In genomic region chr14:54781610-54782365, GRCm38 (mm10) we compare ENCODE assay signal across 8 mouse cellular contexts. TPM values are rescaled to one million over a fixed set of nuclear protein-coding genes. Genes with fewer than 3 reads are reported as not detected.
DNase-seq lines count a peak whose midpoint lies in the region; ATAC-seq and TF ChIP-seq lines count a peak whose summit lies in the region.

Gene Slc7a8, minus strand, starts transcription at chr14:54781946.

- peak within 1 kb of the TSS; percentile 67 for H3K27ac ChIP-seq in hindbrain, embryonic 14.5 days
- peak within 1 kb of the TSS; percentile 86 for H3K27ac ChIP-seq in left cerebral cortex, adult 2 months
- peak within 1 kb of the TSS; percentile 72 for H3K27ac ChIP-seq in macrophage

- intact Hi-C loops in left cerebral cortex, adult 2 months (cut with DNase I): loop anchor here (1.0 kb wide), 1 partner anchor 52 kb away; no protein-coding TSS in a partner anchor

- DNase-seq in Muller cell, postnatal 12 days (ENCODE audit: inconsistent ontology term): peak; percentile 66
- DNase-seq in cerebellum, postnatal 14 days: peak; percentile 87 to 91
- peak; percentile 71 for DNase-seq in gastrocnemius, adult 18-20 months (ENCODE audit: low spot score)
- DNase-seq in hindbrain, embryonic 14.5 days (ENCODE audit: low spot score): peak; percentile 72
- peak; percentile 81 to 86 for DNase-seq in left cerebral cortex, adult 2 months (ENCODE audit: extremely low spot score in 1 of 2, low spot score in 2 of 2)
- peak; percentile 80 to 83 for DNase-seq in right cerebral cortex, adult 2 months (ENCODE audit: low spot score in 2 of 2)
- peak; percentile 54 to 71 for DNase-seq in urinary bladder, postnatal 36 days (ENCODE audit: low spot score in 2 of 2)

- peaks cover 48% of the 10 kb centered on the region for H3K79me2 ChIP-seq in macrophage (ENCODE audit: inconsistent target)

- H3K9me3 ChIP-seq in hindbrain, embryonic 14.5 days (ENCODE audit: control insufficient read depth, low read length): no peaks in the 10 kb centered on the region

- H3K9ac ChIP-seq in hindbrain, embryonic 14.5 days: peak within 1 kb of the TSS; percentile 58

- WGBS in hindbrain, embryonic 14.5 days: 1% methylated on average over 37 of the region's 37 CpGs
- WGBS in macrophage (ENCODE audit: missing documents): 5% methylated on average over 37 of the region's 37 CpGs

- no peaks in the 10 kb centered on the region for H3K36me3 ChIP-seq in hindbrain, embryonic 14.5 days (replicated peaks; ENCODE audit: control insufficient read depth, insufficient read depth)
- H3K36me3 ChIP-seq in macrophage (ENCODE audit: inconsistent target): no peaks in the 10 kb centered on the region

- peak within 1 kb of the TSS; percentile 77 for H3K4me2 ChIP-seq in hindbrain, embryonic 14.5 days (replicated peaks)

- H3K4me3 ChIP-seq in hindbrain, embryonic 14.5 days (replicated peaks; ENCODE audit: low read length): peak within 1 kb of the TSS; percentile 49
- peak within 1 kb of the TSS; percentile 76 for H3K4me3 ChIP-seq in left cerebral cortex, adult 2 months
- H3K4me3 ChIP-seq in macrophage (ENCODE audit: inconsistent target): peak within 1 kb of the TSS; percentile 90

- peak; percentile 78 for ATAC-seq in hindbrain, embryonic 14.5 days (ENCODE audit: low FRiP score)

- 0 out of 2 replicates have a peak, but pooled peaks cover 3% of the 10 kb centered on the region for H3K4me1 ChIP-seq in hindbrain, embryonic 14.5 days (replicated peaks; ENCODE audit: control insufficient read depth, insufficient read depth, low read length)

- no peak for TF ChIP-seq CTCF in left cerebral cortex, adult 2 months (IDR thresholded peaks at IDR 0.05)

- 0 out of 2 replicates have a peak, but pooled peaks cover 10% of the 10 kb centered on the region for H3K27me3 ChIP-seq in hindbrain, embryonic 14.5 days (ENCODE audit: control insufficient read depth, insufficient read depth, low read length)

RNA-seq across cellular contexts. Expression of gene Slc7a8, which starts in this region (rescaled TPM):
- 10 to 100 TPM; 10.7 to 24.4 TPM for total RNA-seq in gastrocnemius, adult 18-20 months (2021)
- 9.8 and 10.7 TPM in 2 replicates for polyA plus RNA-seq in hindbrain, embryonic 14.5 days (2014; fragmentation: Nextera tagmentation; extraction: Ambion mirVana)
- total RNA-seq in left cerebral cortex, adult 2 months (2021): 10 to 100 TPM; 54.3 to 58.6 TPM
- total RNA-seq in macrophage (2018; cell fraction: chromatin; rRNA removed): 100 to 1,000 TPM in 15 of 26 experiments, 10 to 100 TPM in 11; 41.3 to 275 (median 105) TPM
- 100 to 1,000 TPM in 15 of 26 experiments, 10 to 100 TPM in 11; 67.5 to 157 (median 114) TPM for total RNA-seq in macrophage (2018; cell fraction: cytosol; rRNA removed)
- 100 to 1,000 TPM in 21 of 26 experiments, 10 to 100 TPM in 5; 80.4 to 487 (median 204) TPM for total RNA-seq in macrophage (2018; cell fraction: nucleus; rRNA removed)
- 62.3 to 349 TPM (median 87.2 TPM) in 3 replicates for polyA plus RNA-seq in macrophage (2018)

Comparison
In these comparisons a context has a peak if more than half of its experiments do, and no peak if none do; other contexts are left out.
1. Peak in every context shown above with its lines: DNase-seq, ATAC-seq, H3K4me3 ChIP-seq and H3K27ac ChIP-seq.